Mouse (Mus musculus): ENCODE measurements at regions not wholly inside any gene's neighbourhood (a gene's known extent, or its start where the extent isn't known, plus 50 kb on each side); places are given as distances from the start of the nearest gene placed in this dataset.

GRCm38 (mm10) chrX:19168546-19168945 lies 312.6 kb downstream of the Tex13c3 start:
- Histone ChIP-seq H3K4me1 (replicated peaks; ENCODE audit: control insufficient read depth, insufficient read depth) (no peaks in the 10 kb centered on the region), H3K9ac (ENCODE audit: low read length) (no peak overlapping the region), H3K27me3 (ENCODE audit: control insufficient read depth, insufficient read depth, low read length) (no peaks in the 10 kb centered on the region), H3K36me3 (ENCODE audit: control insufficient read depth, insufficient read depth, low read length) (no peaks in the 10 kb centered on the region), H3K4me3 (ENCODE audit: low read depth, low read length) (no peak overlapping the region), H3K27ac (replicated peaks) (no peak overlapping the region), H3K4me2 (replicated peaks; ENCODE audit: low read depth) (no peak overlapping the region), H3K9me3 (ENCODE audit: control insufficient read depth, low read length) (no peaks in the 10 kb centered on the region)
- TF ChIP-seq CTCF (IDR thresholded peaks at IDR 0.05; ENCODE audit: low read depth), result no peak
- no peak for TF ChIP-seq EP300 (optimal IDR thresholded peaks at IDR 0.05)
- ATAC-seq (ENCODE audit: low FRiP score, low TSS enrichment) (peak; percentile 66), DNase-seq (ENCODE audit: low spot score) (peak; percentile 21)
- WGBS, result 47% methylated on average over 5 of the region's 5 CpGs

DNA sequence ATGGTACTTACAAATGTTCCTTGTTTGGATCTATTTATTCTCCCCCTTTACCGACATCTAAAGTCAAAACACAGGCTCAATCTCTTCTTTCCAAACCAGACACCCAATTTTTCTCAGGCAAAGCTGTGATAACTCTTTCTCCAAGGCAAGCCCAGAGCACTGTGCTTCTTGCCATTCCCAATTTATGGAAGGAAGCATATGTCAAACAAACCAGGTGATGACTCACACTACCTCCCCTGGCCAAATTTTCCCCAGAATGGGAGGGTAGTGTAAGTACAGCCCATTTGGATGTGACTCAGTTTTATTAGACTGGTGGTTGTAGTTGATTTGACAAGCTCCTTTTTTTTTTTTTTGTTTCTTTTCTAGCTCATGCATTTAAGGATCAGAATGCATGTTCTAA lies 313.0 kb downstream of the Tex13c3 start:
- Histone ChIP-seq H3K9ac (ENCODE audit: low read length) (no peak overlapping the region), H3K27ac (replicated peaks) (no peak overlapping the region), H3K36me3 (ENCODE audit: control insufficient read depth, insufficient read depth, low read length) (no peaks in the 10 kb centered on the region), H3K4me1 (replicated peaks; ENCODE audit: control insufficient read depth, insufficient read depth) (no peaks in the 10 kb centered on the region), H3K4me3 (ENCODE audit: low read depth, low read length) (no peak overlapping the region), H3K9me3 (ENCODE audit: control insufficient read depth, low read length) (no peaks in the 10 kb centered on the region), H3K27me3 (ENCODE audit: control insufficient read depth, insufficient read depth, low read length) (no peaks in the 10 kb centered on the region), H3K4me2 (replicated peaks; ENCODE audit: low read depth) (no peak overlapping the region)
- DNase-seq (ENCODE audit: low spot score), result no peak
- ATAC-seq (ENCODE audit: low FRiP score, low TSS enrichment), result no peak
- no peak for TF ChIP-seq CTCF (IDR thresholded peaks at IDR 0.05; ENCODE audit: low read depth)
- no peak for TF ChIP-seq EP300 (optimal IDR thresholded peaks at IDR 0.05)
- WGBS, result 38% methylated on average over 1 of the region's 1 CpGs

GRCm38 (mm10) chrX:19167121-19167853 lies 313.8 kb downstream of the Tex13c3 start:
- Histone ChIP-seq H3K36me3 (ENCODE audit: control insufficient read depth, insufficient read depth, low read length) (no peaks in the 10 kb centered on the region), H3K4me1 (replicated peaks; ENCODE audit: control insufficient read depth, insufficient read depth) (no peaks in the 10 kb centered on the region), H3K27ac (replicated peaks) (peak overlapping the region; percentile 53; the same call in 1 of the 2 replicates), H3K9me3 (ENCODE audit: control insufficient read depth, low read length) (no peaks in the 10 kb centered on the region), H3K27me3 (ENCODE audit: control insufficient read depth, insufficient read depth, low read length) (no peaks in the 10 kb centered on the region), H3K4me2 (replicated peaks; ENCODE audit: low read depth) (peak overlapping the region; percentile 52), H3K9ac (ENCODE audit: low read length) (no peak overlapping the region), H3K4me3 (ENCODE audit: low read depth, low read length) (peak overlapping the region; percentile 32)
- ATAC-seq (ENCODE audit: low FRiP score, low TSS enrichment) (peak; percentile 68; the same call in 1 of the 2 replicates), DNase-seq (ENCODE audit: low spot score) (peak; percentile 22)
- WGBS, result 30% methylated on average over 12 of the region's 12 CpGs
- TF ChIP-seq EP300 (optimal IDR thresholded peaks at IDR 0.05) (no peak), CTCF (IDR thresholded peaks at IDR 0.05; ENCODE audit: low read depth) (no peak)

DNA sequence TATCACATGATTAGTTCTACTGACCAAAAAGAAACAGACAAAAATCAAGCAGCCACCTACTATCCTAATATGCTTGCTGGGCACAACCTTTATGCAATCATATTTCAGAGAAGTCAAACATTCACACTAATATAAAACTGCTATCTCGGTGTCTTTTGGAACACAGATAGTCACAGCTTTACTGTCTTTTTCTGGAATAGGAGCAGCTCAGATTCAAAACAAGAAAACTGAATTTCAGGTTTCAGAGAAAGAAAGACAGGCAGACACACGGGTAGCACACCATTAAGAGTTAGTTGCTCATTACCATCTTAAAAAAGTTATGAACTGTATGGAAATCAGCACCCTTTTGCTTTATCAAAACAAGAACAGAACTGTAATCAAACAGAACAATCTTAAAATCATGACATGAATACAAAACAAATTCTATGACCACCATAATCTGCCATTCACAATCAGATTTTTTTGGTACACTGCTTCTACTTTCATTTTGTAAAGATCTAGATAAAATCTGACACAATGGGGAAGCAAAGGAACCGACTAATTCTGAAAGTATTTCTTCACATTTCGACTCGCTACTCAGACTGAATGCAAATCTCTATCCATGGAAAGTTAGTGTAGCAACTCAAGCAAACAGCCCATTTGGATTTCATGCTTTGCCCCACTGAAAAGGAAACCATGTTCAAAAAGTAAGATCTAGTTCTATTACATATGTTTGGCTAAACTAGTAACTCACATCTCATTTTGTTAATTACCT lies 315.1 kb downstream of the Tex13c3 start:
- H3K27me3 ChIP-seq (ENCODE audit: control insufficient read depth, insufficient read depth, low read length), result no peaks in the 10 kb centered on the region
- H3K27ac ChIP-seq (replicated peaks), result 0 out of 2 replicates have a peak overlapping the region, but pooled peaks have one; percentile 53
- no peaks in the 10 kb centered on the region for H3K36me3 ChIP-seq (ENCODE audit: control insufficient read depth, insufficient read depth, low read length)
- H3K9me3 ChIP-seq (ENCODE audit: control insufficient read depth, low read length), result no peaks in the 10 kb centered on the region
- peak overlapping the region; percentile 52 for H3K4me2 ChIP-seq (replicated peaks; ENCODE audit: low read depth)
- ATAC-seq (ENCODE audit: low FRiP score, low TSS enrichment) (no peak), DNase-seq (ENCODE audit: low spot score) (no peak)
- no peak overlapping the region for H3K9ac ChIP-seq (ENCODE audit: low read length)
- TF ChIP-seq CTCF (IDR thresholded peaks at IDR 0.05; ENCODE audit: low read depth) (no peak), EP300 (optimal IDR thresholded peaks at IDR 0.05) (no peak)
- H3K4me3 ChIP-seq (ENCODE audit: low read depth, low read length), result peak overlapping the region; percentile 32
- H3K4me1 ChIP-seq (replicated peaks; ENCODE audit: control insufficient read depth, insufficient read depth), result no peaks in the 10 kb centered on the region
- WGBS, result 45% methylated on average over 5 of the region's 5 CpGs

DNA sequence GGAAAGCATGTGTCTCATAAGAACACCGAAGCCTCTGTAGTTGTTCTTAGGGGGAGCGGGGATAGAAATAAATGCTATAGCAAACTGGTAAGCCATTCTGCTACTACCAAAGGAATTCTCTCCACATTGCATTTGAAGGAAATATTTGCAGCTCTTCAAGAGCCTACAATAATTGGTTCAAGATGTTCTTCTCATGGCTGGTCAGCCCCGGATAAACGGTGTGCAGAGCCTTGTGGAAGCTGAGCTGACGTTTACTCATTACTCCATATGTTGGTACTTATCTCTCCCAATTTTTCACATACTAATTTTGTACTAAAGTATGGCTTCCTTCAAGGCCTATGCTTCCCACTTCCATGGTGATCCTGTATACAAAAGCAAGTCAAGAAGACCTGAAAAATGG lies 317.0 kb downstream of the Tex13c3 start:
- no peak for TF ChIP-seq CTCF (IDR thresholded peaks at IDR 0.05; ENCODE audit: low read depth)
- no peak for TF ChIP-seq EP300 (optimal IDR thresholded peaks at IDR 0.05)

GRCm38 (mm10) chrX:19162958-19163357 lies 318.2 kb downstream of the Tex13c3 start:
- WGBS, result 48% methylated on average over 1 of the region's 1 CpGs
- no peak overlapping the region for H3K27ac ChIP-seq (replicated peaks)

More for the DNA sequence above, 317.0 kb downstream of the Tex13c3 start:
- H3K36me3 ChIP-seq (ENCODE audit: control insufficient read depth, insufficient read depth, low read length), result no peaks in the 10 kb centered on the region
- H3K4me2 ChIP-seq (replicated peaks; ENCODE audit: low read depth), result no peak overlapping the region
- no peak overlapping the region for H3K9ac ChIP-seq (ENCODE audit: low read length)
- H3K9me3 ChIP-seq (ENCODE audit: control insufficient read depth, low read length), result no peaks in the 10 kb centered on the region
- no peak for DNase-seq (ENCODE audit: low spot score)
- H3K4me1 ChIP-seq (replicated peaks; ENCODE audit: control insufficient read depth, insufficient read depth), result no peaks in the 10 kb centered on the region
- ATAC-seq (ENCODE audit: low FRiP score, low TSS enrichment), result no peak
- no peaks in the 10 kb centered on the region for H3K27me3 ChIP-seq (ENCODE audit: control insufficient read depth, insufficient read depth, low read length)
- H3K4me3 ChIP-seq (ENCODE audit: low read depth, low read length), result no peak overlapping the region
- 73% methylated on average over 5 of the region's 5 CpGs for WGBS
- no peak overlapping the region for H3K27ac ChIP-seq (replicated peaks)

More at GRCm38 (mm10) chrX:19162958-19163357, 318.2 kb downstream of the Tex13c3 start:
- Histone ChIP-seq H3K4me3 (ENCODE audit: low read depth, low read length) (no peak overlapping the region), H3K4me1 (replicated peaks; ENCODE audit: control insufficient read depth, insufficient read depth) (no peaks in the 10 kb centered on the region), H3K9me3 (ENCODE audit: control insufficient read depth, low read length) (no peaks in the 10 kb centered on the region), H3K9ac (ENCODE audit: low read length) (no peak overlapping the region), H3K27me3 (ENCODE audit: control insufficient read depth, insufficient read depth, low read length) (no peaks in the 10 kb centered on the region), H3K36me3 (ENCODE audit: control insufficient read depth, insufficient read depth, low read length) (no peaks in the 10 kb centered on the region), H3K4me2 (replicated peaks; ENCODE audit: low read depth) (no peak overlapping the region)
- ATAC-seq (ENCODE audit: low FRiP score, low TSS enrichment), result peak; percentile 83
- TF ChIP-seq EP300 (optimal IDR thresholded peaks at IDR 0.05) (no peak), CTCF (IDR thresholded peaks at IDR 0.05; ENCODE audit: low read depth) (no peak)
- DNase-seq (ENCODE audit: low spot score), result peak; percentile 12

Measured in stomach, postnatal 0 days (tissue).